Mouse (Mus musculus) kidney, adult 2 months (tissue): ENCODE measurements around the gene Crybb2. TPM values are rescaled to one million over a fixed set of nuclear protein-coding genes. Genes with fewer than 3 reads are reported as not detected.
A peak's percentile ranks its signal among the peaks of the same experiment; 100 is the strongest.

ENCODE experiments used
- DNase-seq: peaks from one replicate; pipeline ENCODE4 v3.0.0; 2021
- H3K27ac ChIP-seq: fragments of 200-500 bp; 2 replicates; pipeline ENCODE4 v1.5.1; 2012; ENCODE audit warnings: low read depth, low read length, control low read depth, inconsistent platforms; ENCODE audit not compliant: insufficient read depth
- H3K27me3 ChIP-seq: fragments of 200-500 bp; replicated peaks from 2 replicates; pipeline ENCODE4 v1.6.1; 2012; ENCODE audit warnings: mild to moderate bottlenecking, moderate library complexity, low read length, inconsistent platforms; ENCODE audit not compliant: control insufficient read depth, insufficient read depth
- H3K36me3 ChIP-seq: fragments of 200-500 bp; 2 replicates; pipeline ENCODE4 v1.6.1; 2012; ENCODE audit warnings: mild to moderate bottlenecking, moderate library complexity, low read length, inconsistent platforms; ENCODE audit not compliant: control insufficient read depth, insufficient read depth
- H3K4me1 ChIP-seq: fragments of 200-500 bp; 2 replicates; pipeline ENCODE4 v1.6.1; 2011; ENCODE audit warnings: low read length; ENCODE audit not compliant: control insufficient read depth, insufficient read depth
- H3K4me3 ChIP-seq: fragments of 200-500 bp; 2 replicates; pipeline ENCODE4 v1.5.1; 2011; ENCODE audit warnings: mild to moderate bottlenecking, low read depth, low read length, control low read depth; ENCODE audit not compliant: insufficient read depth
- CTCF ChIP-seq: fragments of 200-500 bp; conservative IDR thresholded peaks from 2 replicates; pipeline ENCODE4 v1.5.1; 2011; ENCODE audit warnings: low read depth, mild to moderate bottlenecking, control low read depth, low read length, moderate library complexity, mixed read lengths; ENCODE audit not compliant: insufficient read depth, insufficient read length
- POLR2A ChIP-seq: fragments of 200-500 bp; IDR thresholded peaks from one replicate; pipeline ENCODE4 v1.6.1; 2011; ENCODE audit warnings: low read depth, low read length, control low read depth
- WGBS: fragments of 180-500 bp; shearing (Covaris S2); methylation state at CpG from one replicate; pipeline ENCODE4 v1.1.7; 2018; 5-methylcytosine and 5-hydroxymethylcytosine counted together
- polyA plus RNA-seq: library from polyadenylated mRNA; depleted of rRNA; stranded (reverse); fragments of >200 nt; gene quantifications from 2 replicates; pipeline ENCODE4 v1.2.3, GENCODE M21; 2012

Gene Crybb2
- polyA plus RNA-seq, 1 experiment = not detected

DNA sequence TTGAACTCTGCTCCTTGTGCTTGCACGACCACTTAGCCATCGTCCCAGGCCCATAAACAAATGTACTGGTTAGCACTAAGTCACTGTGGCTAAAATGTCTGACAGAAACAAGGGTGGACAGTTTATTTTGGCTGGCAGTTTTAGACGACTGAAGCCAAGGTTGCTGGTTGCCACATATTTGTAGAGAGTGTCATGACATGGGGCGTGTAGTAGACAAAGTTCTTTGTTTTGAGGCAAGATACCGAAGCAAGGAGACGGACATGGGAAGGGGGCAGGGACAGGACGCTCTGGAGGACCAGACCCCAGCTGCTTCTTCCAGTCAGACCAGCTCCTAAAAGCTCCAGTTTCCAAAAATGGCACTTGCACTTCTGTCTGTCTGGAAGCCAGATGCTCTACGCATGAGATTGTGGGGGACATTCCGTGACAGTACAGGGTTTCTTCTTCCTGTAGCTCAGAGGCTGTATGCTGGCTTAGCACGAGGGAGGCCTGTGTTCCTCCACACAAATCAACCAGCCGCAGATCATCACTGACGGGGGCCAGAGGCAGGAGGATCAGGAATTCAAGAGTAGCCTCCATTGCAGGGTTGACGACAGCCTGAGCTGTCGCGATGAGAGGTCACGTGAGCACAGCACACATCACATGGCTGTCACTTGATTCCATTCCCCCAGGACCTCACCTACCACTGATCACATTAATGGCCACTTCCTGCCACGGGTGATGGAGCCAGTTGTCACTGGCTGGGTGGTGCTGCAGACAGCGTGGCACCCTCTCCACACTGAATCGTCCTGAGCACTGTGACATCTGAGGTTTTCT is 12.6 kb upstream of the Crybb2 start:
- Histone ChIP-seq H3K4me3 (no peak overlapping the region), H3K4me1 (no peaks in the 10 kb centered on the region), H3K27me3 (no peaks in the 10 kb centered on the region), H3K36me3 (no peaks in the 10 kb centered on the region), H3K27ac (no peak overlapping the region)
- DNase-seq = no peak
- WGBS = 37% methylated on average over 19 of the region's 19 CpGs
- TF ChIP-seq CTCF (no peak), POLR2A (no peak)

DNA sequence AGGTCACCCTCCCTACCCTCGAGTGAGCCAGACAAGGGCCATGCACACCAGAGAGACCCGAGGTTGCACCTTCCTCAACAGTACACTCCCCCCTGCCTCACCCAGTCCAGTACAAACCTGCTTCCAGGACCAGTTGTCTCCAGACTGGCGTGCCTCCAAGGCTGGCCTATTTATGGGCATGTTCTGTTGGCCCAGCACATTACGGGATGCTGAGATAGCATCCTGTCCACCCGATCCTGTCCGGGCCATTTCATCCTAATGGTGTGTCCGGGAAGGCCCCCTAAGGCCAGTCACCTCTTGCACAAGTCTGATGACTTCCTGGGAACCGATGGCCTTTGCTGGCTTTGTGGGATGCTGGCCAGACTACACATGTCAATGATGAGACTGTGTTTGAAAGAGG is 11.5 kb upstream of the Crybb2 start, which contains the start of gene Crybb3:
Gene Crybb3 (minus strand): TSS at position 146 of the 400 bp plus-strand sequence.
- H3K27ac ChIP-seq = no peak within 1 kb of the TSS
- peak; percentile 68 for DNase-seq

DNA sequence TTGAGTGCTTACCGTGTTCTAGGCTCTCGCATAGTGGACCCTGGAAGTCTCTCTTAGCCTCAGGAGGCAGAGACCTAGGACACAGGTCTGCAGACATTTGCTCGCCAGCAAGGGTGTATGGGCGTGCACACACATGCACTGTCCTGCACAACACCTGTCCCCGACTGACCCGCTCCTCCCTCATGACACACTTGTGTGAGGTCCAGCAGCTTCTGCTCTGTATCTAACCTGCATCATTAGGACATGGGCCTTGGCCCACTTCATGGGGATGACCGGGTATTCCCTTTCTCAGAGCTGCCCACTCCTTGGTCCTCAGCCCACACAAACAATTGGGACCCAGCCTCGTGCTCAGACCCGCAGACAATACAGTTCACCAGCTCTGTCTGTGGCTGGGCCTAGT is 11.1 kb upstream of the Crybb2 start:
- no peak for DNase-seq
- 87% methylated on average over 9 of the region's 9 CpGs for WGBS
- H3K36me3 ChIP-seq = no peaks in the 10 kb centered on the region
- TF ChIP-seq POLR2A (no peak), CTCF (no peak)
- no peak overlapping the region for H3K4me3 ChIP-seq
- no peaks in the 10 kb centered on the region for H3K4me1 ChIP-seq
- no peak overlapping the region for H3K27ac ChIP-seq
- no peaks in the 10 kb centered on the region for H3K27me3 ChIP-seq

More for the DNA sequence above, 11.5 kb upstream of the Crybb2 start, which contains the start of gene Crybb3:
- Histone ChIP-seq H3K4me1 (no peaks in the 10 kb centered on the region), H3K36me3 (no peaks in the 10 kb centered on the region), H3K4me3 (no peak within 1 kb of the TSS), H3K27me3 (no peaks in the 10 kb centered on the region)
- 37% methylated on average over 8 of the region's 8 CpGs for WGBS
- no peak for TF ChIP-seq POLR2A
- no peak for TF ChIP-seq CTCF

DNA sequence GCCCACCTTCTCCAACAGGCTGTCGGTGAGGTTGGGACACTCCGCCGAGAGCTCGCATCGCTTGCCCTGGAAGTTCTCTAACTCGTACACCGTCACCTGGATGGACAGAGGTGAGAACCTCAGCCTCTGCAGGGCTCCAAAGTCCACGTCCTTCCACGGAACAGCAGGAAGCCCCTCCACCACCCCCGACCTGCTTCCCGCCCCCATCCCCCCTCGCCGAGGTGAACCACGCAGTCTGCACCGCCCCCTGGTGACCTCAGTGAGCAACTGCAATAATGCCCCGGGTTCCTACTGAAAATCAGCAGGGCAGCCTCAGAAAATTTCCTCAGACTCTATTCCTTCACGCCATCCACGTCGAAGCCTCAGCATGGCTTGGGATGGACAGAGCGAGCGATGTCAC is 9.9 kb upstream of the Crybb2 start:
- H3K4me1 ChIP-seq = no peaks in the 10 kb centered on the region
- no peak overlapping the region for H3K4me3 ChIP-seq
- H3K36me3 ChIP-seq = no peaks in the 10 kb centered on the region
- WGBS = 26% methylated on average over 21 of the region's 21 CpGs
- no peaks in the 10 kb centered on the region for H3K27me3 ChIP-seq
- no peak overlapping the region for H3K27ac ChIP-seq
- TF ChIP-seq CTCF (peak; percentile 49), POLR2A (no peak)
- no peak for DNase-seq

DNA sequence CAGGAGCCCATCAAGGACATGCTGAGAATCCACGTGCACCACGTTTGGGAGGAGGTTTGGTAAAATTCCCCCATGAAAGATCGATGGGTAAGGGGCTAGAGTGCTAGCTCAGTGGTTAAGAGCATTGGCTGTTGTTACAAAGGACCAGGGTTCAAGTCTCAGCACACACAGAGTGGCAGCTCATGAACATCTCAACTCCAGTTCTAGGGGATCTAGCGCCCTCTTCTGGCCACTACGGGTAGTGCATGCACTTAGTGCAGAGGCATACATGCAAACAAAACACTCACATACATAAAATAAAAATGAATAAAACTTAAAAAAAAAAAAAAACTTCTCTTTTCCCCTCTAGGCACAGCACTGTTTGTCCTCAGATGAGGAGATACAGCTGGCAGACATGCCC is 8.8 kb upstream of the Crybb2 start:
- TF ChIP-seq CTCF (peak; percentile 54), POLR2A (no peak)
- no peak overlapping the region for H3K4me3 ChIP-seq
- H3K27me3 ChIP-seq = no peaks in the 10 kb centered on the region
- no peaks in the 10 kb centered on the region for H3K36me3 ChIP-seq
- H3K4me1 ChIP-seq = no peaks in the 10 kb centered on the region
- WGBS = 69% methylated on average over 5 of the region's 5 CpGs
- H3K27ac ChIP-seq = no peak overlapping the region
- DNase-seq = no peak

DNA sequence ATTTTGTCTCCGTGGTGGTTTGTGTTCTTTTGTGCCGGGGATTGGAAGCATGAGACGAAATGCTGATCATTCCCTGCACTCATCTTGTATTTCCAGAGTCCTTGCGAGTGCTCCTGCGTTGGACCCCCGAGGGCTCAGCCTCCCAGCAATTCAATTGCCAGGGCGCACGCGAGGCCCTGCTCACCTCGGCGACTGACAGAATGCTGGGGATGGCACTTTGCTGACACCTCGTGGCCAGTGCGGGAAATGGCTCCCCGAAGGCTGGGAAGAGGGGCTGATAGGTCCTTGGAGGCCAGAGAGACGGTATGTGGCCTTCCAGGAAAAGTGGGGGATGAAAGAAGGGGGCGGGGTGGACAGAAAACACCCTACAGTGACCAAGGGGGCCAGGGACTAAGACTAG is 15.6 kb downstream of the Crybb2 start:
- Histone ChIP-seq H3K4me3 (no peak overlapping the region), H3K4me1 (no peaks in the 10 kb centered on the region), H3K27ac (no peak overlapping the region), H3K36me3 (no peaks in the 10 kb centered on the region), H3K27me3 (no peaks in the 10 kb centered on the region)
- peak; percentile 69 for DNase-seq
- TF ChIP-seq POLR2A (no peak), CTCF (peak; percentile 98)
- WGBS = 8% methylated on average over 16 of the region's 16 CpGs

DNA sequence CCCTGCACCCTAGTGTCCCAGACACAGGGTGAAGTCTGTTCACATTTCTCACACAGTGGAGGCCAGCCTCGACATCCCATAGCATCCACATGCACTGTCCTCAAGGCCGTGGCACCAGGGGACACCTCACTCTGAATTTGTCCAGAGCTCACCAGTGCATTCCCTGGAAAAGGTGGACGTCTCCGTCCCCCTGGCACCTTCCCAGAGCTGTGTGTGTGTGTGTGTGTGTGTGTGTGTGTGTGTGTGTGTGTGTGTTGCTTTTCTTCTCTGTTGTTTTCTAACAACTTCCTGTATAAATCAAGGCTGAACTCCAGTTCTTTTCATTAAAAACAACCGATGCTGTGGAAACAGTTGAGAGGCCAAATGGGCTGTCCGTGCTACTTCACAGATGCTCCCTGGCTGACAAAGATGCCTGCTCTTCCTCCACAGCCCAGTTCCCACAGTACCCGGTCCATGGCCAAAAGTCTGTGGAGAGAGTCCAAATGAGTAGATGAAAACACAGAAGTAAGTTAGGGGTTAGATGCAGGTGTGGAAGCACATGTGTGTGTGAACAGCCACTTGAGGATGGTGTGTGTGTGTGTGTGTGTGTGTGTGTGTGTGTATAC is 19.2 kb downstream of the Crybb2 start:
- Histone ChIP-seq H3K27me3 (no peaks in the 10 kb centered on the region), H3K36me3 (no peaks in the 10 kb centered on the region), H3K27ac (no peak overlapping the region), H3K4me3 (no peak overlapping the region), H3K4me1 (no peaks in the 10 kb centered on the region)
- TF ChIP-seq POLR2A = no peak
- TF ChIP-seq CTCF = no peak
- WGBS = 37% methylated on average over 7 of the region's 7 CpGs
- DNase-seq = no peak
